Mouse (Mus musculus) mesoderm, embryonic 11.5 days (tissue): ENCODE measurements at regions not wholly inside any gene's neighbourhood (a gene's known extent, or its start where the extent isn't known, plus 50 kb on each side); places are given as distances from the start of the nearest gene placed in this dataset.
A peak's percentile ranks its signal among the peaks of the same experiment; 100 is the strongest.

ENCODE experiments used
- DNase-seq: peaks from one replicate; pipeline ENCODE4 v3.0.0-alpha.2; 2012; ENCODE audit warnings: low read depth, low spot score

- no peak for DNase-seq
Measured at GRCm38 (mm10) chrX:97748251-97749016, 371.4 kb upstream of the Eda2r start.

GRCm38 (mm10) chrX:97744356-97744755 lies 367.3 kb upstream of the Eda2r start:
- no peak for DNase-seq

DNA sequence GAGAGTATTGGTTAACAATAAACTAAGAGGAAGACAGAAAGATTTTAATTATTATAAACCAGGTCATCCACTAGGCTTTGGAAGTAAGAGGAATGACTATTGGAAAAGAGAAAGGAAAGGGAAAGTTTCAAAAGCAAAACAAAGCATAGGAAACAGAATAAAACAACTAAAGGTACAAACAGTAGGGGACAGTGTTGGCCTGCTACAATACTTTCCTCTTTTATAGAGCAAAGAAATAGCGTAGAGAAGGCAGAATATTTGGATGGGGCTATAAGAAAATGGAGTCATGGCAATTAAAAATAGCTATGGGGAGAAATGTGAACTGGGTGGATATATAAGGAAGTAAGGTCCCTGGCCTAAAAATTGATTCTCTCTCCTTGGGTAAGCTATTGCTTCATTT lies 347.5 kb upstream of the Eda2r start:
- no peak for DNase-seq

DNA sequence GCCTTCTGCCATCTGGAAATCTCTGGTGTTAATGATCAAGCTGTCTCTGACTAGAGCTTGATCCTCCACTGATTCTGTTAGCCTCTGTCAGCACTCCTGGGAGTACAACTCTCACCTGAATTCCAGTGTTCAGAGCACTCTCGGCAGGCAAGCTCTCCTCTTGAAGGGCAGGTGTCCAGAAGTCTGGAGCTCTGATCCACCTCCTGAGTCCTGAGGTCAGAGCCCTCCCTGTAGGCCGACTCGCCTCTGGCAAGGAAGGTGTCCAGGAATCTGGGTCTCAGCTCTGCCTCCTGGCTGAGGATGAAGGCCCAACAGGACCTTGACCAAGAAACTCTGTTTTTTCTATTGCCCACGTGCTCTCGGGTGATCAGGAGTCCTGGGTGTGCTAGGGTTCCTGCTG lies 330.8 kb upstream of the Eda2r start:
- no peak for DNase-seq

DNA sequence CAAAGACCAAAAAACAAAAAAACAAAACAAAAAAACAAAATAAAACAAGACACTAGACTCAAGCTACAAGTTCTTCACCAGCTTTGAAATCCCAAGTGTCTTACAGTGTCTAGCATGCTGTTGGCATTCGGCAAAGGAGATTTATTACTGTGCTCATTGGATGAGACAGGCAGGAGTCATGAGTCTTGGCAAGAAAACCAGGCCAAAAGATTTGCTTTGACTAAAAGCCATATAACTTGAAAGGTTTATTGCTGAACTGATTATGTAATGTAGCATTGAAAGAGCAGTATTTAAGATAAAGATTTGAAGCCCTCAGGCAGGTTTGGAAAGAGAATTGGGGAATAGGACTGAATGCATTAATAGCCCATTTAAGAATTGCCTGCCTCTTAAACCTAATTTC lies 281.7 kb upstream of the Eda2r start:
- DNase-seq = peak; percentile 9

DNA sequence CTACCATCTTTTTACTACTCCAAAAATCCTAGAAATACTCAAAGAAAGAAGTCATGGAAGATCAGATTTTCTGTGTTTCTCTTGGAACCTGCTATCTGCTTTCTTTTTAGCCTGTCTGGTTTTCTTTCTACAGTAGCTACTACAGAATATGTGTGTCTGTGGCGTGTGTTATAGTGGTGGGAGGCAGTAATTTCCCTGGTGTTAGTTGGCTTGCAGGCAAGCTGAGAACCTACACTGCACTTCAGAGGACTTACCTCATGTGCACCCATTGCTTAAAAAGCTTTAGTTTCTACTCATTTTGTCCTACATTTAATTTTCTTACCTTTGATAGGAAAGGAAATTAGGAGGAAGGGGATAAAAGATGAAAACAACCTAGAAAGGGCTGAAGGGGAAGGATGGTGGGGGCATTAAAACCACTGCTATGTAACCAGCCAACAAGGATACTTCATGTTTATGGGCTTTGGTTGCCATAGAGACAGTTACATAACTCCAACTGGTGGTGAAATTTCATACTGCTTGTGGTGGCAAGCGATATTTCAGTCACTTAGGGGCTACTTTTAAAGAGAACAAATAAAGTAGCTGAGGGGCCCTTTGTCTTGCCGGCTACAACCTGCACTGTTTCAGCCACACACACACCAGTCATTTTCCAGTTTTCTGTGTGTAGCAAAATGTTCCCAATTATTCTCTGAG lies 274.7 kb upstream of the Eda2r start:
- DNase-seq = no peak
